Mouse (Mus musculus) thymus, adult 2 months (tissue): ENCODE measurements around the gene Rnf220. TPM values are rescaled to one million over a fixed set of nuclear protein-coding genes. Genes with fewer than 3 reads are reported as not detected.

Experiments used
- DNase-seq: peaks from one replicate; pipeline ENCODE4 v3.0.0; 2021
- H3K27ac ChIP-seq: fragments of 200-500 bp; 2 replicates; pipeline ENCODE4 v1.5.1; 2012; ENCODE audit warnings: low read length, control low read depth; ENCODE audit not compliant: control insufficient read depth, insufficient read depth
- H3K27me3 ChIP-seq: fragments of 200-500 bp; 2 replicates; pipeline ENCODE4 v1.6.1; 2012; ENCODE audit warnings: mild to moderate bottlenecking, low read length, moderate library complexity, mixed read lengths; ENCODE audit not compliant: control insufficient read depth, insufficient read depth
- H3K36me3 ChIP-seq: fragments of 200-500 bp; 2 replicates; pipeline ENCODE4 v1.6.1; 2012; ENCODE audit warnings: mild to moderate bottlenecking, low read length, moderate library complexity; ENCODE audit not compliant: control insufficient read depth, insufficient read depth
- H3K4me1 ChIP-seq: fragments of 200-500 bp; replicated peaks from 2 replicates; pipeline ENCODE4 v1.6.1; 2012; ENCODE audit warnings: low read length; ENCODE audit not compliant: control insufficient read depth, insufficient read depth
- H3K4me3 ChIP-seq: fragments of 200-500 bp; 2 replicates; pipeline ENCODE4 v1.5.1; 2012; ENCODE audit warnings: mild to moderate bottlenecking, low read length, control low read depth, moderate library complexity; ENCODE audit not compliant: control insufficient read depth, insufficient read depth
- CTCF ChIP-seq: fragments of 200-500 bp; IDR thresholded peaks from 2 replicates; pipeline ENCODE4 v1.5.1; 2012; ENCODE audit warnings: mild to moderate bottlenecking, control low read depth, low read length, moderate library complexity, borderline replicate concordance; ENCODE audit not compliant: control insufficient read depth, poor library complexity, insufficient read depth; ENCODE audit errors: extremely low read depth
- POLR2A ChIP-seq: fragments of 200-500 bp; IDR thresholded peaks from 2 replicates; pipeline ENCODE4 v1.6.1; 2012; ENCODE audit warnings: mild to moderate bottlenecking, low read length, control low read depth, moderate library complexity; ENCODE audit not compliant: control insufficient read depth, poor library complexity, insufficient read depth; ENCODE audit errors: extremely low read depth
- WGBS: fragments of 180-500 bp; shearing (Covaris S2); methylation state at CpG from one replicate; pipeline ENCODE4 v1.1.7; 2018; 5-methylcytosine and 5-hydroxymethylcytosine counted together
- polyA plus RNA-seq: library from polyadenylated mRNA; depleted of rRNA; stranded (reverse); fragments of >200 nt; gene quantifications from 2 replicates; pipeline ENCODE4 v1.2.3, GENCODE M21; 2012

Rnf220 gene
- polyA plus RNA-seq, 1 experiment = 178 TPM

DNA sequence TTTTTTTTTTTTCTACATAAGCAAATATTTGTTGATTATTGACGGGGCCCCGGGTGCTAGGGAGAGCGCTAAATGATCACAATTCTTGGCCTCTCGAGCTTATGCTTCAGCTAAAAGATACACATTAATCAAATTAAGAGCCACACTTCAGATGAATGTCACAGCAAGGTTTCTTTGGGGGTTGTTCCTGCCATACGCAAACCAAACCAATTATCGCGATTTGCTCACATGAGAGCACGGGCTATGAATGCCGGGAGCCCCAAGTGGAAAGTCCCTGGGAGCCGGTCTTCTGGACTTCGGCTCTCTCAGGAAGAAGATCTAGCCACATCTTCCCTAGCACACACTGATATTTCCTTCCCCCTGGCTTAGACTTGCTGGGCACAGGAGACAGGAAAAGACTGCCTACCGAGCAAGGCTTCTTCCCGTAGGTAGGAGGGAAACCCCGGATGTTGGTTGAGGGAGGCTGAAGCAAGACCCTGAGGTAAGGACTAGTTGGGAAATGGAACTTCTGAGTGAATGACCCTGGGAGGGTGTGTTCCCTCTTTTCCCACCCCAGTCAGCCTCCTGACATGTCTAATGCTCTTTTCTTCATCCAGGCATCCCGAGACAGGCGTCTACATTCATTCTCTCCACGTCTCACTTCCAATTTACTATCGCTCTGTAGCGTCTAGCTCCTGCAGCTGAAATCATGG is 51.2 kb downstream of the Rnf220 start:
- 91% methylated on average over 19 of the region's 19 CpGs for WGBS
- no peak overlapping the region for H3K4me3 ChIP-seq
- TF ChIP-seq POLR2A = no peak
- TF ChIP-seq CTCF = no peak

DNA sequence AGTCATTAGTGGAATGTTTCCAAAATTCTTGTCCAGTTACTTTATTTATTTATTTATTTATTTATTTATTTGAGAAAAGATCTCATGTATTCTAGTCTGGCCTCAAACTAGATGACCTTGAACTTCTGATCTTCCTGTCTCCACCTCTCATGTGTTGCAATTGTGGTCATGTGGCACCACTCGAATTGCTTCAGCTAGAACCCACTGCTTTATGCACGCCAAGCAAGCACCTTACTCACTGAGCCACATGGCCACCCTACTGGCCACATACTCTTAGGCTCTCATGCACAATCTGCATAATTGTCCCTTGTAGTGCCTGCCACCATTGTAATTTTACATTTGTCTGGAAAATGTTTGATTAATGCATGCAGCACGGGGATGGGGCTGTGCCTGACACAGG is 57.9 kb downstream of the Rnf220 start:
- TF ChIP-seq CTCF = no peak
- TF ChIP-seq POLR2A = no peak
- Histone ChIP-seq H3K27ac (no peak overlapping the region), H3K4me1 (no peaks in the 10 kb centered on the region), H3K27me3 (no peaks in the 10 kb centered on the region), H3K4me3 (no peak overlapping the region), H3K36me3 (no peaks in the 10 kb centered on the region)
- 82% methylated on average over 3 of the region's 3 CpGs for WGBS
- DNase-seq = no peak

More for the DNA sequence above, 51.2 kb downstream of the Rnf220 start:
- Histone ChIP-seq H3K27me3 (no peaks in the 10 kb centered on the region), H3K36me3 (no peaks in the 10 kb centered on the region), H3K27ac (no peak overlapping the region), H3K4me1 (peaks cover 18% of the 10 kb centered on the region)
- DNase-seq = no peak

DNA sequence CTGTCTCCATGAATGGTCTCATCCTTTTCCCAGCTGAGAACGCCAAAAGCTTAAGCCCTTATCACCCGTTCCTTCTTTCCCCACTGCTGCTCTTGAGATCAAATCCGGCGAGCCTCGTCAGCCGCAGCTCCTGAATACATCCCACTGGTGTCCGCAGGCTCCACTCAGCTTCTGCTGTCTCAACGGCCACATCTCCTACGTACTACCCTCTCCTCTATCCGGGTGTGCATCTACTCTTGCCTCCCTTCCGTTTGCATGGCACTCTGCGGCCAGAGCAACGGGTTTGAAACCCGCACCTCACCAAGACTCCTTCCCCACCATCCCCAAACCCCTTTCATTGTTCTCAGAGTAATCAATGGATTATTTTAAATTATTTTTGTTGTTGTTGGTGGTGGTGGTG is 58.8 kb downstream of the Rnf220 start:
- H3K27me3 ChIP-seq = no peaks in the 10 kb centered on the region
- H3K27ac ChIP-seq = no peak overlapping the region
- WGBS = 96% methylated on average over 14 of the region's 14 CpGs
- no peaks in the 10 kb centered on the region for H3K4me1 ChIP-seq
- no peaks in the 10 kb centered on the region for H3K36me3 ChIP-seq
- H3K4me3 ChIP-seq = no peak overlapping the region
- DNase-seq = no peak
- TF ChIP-seq POLR2A (no peak), CTCF (no peak)

DNA sequence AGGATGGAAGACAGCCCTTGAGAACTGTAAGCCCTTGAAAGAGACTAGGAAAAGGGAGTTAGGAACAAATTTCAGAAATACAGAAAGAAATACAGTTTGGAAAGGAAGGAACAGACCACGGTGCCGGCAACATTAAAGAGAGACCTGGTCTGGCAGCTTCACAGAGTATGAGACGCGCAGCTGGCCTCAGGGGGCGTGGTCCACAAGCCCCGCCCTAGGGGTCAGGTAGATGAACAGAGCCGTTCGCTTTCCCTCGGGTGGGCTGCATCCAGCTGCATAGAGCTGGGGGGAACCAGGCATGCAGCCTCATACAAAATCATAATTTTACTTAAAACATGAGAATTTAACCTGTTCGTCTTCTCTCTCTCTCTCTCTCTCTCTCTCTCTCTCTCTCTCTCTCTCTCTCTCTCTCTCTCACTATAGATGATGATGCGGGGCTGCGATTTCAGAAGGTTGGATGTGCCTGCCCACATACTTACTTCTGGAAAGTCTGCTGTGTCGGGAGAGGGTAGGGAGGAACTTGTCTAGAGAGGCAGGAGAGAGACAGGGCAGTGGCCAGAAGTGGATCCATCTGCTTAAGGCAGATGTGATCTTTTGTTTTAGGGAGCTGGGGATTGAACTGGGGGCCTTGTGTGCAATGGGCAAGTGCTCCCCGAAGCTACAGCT is 59.7 kb downstream of the Rnf220 start:
- DNase-seq = no peak
- no peaks in the 10 kb centered on the region for H3K4me1 ChIP-seq
- TF ChIP-seq POLR2A (no peak), CTCF (no peak)
- H3K27me3 ChIP-seq = no peaks in the 10 kb centered on the region
- no peak overlapping the region for H3K27ac ChIP-seq
- no peak overlapping the region for H3K4me3 ChIP-seq
- no peaks in the 10 kb centered on the region for H3K36me3 ChIP-seq
- WGBS = 55% methylated on average over 14 of the region's 14 CpGs

DNA sequence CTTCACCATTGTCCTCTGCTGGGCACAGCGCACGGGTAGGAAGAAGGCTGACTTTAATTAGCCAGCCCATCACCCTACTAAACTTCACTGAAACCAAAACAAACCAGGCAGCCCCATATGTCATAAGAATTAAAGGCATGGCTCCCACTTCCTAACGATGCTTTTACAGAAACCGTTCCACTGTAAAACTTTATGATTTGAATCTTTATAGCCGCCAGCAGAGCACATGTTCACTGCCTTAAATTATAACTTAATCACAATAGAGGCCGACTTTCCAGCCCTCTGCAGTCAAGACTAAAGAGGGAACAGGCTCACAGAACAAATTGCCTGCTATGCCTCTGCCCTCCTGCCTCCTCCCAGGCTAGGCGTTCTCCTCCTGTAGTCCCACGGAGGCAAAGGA is 62.5 kb downstream of the Rnf220 start:
- no peak for TF ChIP-seq CTCF
- no peak for TF ChIP-seq POLR2A
- Histone ChIP-seq H3K4me3 (no peak overlapping the region), H3K27ac (no peak overlapping the region)

DNA sequence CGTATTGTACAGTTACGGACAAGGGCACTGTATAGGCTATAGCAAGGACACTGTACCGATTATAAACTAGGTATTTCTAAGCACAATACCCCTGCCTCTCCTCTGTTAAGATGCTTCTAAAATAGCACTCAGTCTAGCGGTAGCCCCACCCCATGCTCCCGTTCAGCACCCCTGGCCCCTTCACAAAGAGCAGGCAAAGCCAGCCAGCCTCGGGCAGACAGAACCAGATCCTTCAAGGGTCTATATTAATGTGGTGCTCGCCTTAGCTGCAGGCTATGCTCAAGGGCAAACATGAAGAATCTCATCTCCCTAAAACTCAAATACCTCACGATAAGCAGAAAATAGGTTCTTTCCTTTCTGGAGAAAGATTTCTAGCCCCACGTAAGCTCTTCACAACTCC is 67.2 kb downstream of the Rnf220 start:
- H3K36me3 ChIP-seq = no peaks in the 10 kb centered on the region
- WGBS = 91% methylated on average over 9 of the region's 9 CpGs
- DNase-seq = no peak
- no peaks in the 10 kb centered on the region for H3K4me1 ChIP-seq
- H3K27ac ChIP-seq = no peak overlapping the region
- TF ChIP-seq CTCF (no peak), POLR2A (no peak)
- H3K4me3 ChIP-seq = no peak overlapping the region
- no peaks in the 10 kb centered on the region for H3K27me3 ChIP-seq

More for the DNA sequence above, 62.5 kb downstream of the Rnf220 start:
- H3K27me3 ChIP-seq = no peaks in the 10 kb centered on the region
- WGBS = 93% methylated on average over 8 of the region's 8 CpGs
- H3K4me1 ChIP-seq = no peaks in the 10 kb centered on the region
- DNase-seq = no peak
- H3K36me3 ChIP-seq = no peaks in the 10 kb centered on the region

DNA sequence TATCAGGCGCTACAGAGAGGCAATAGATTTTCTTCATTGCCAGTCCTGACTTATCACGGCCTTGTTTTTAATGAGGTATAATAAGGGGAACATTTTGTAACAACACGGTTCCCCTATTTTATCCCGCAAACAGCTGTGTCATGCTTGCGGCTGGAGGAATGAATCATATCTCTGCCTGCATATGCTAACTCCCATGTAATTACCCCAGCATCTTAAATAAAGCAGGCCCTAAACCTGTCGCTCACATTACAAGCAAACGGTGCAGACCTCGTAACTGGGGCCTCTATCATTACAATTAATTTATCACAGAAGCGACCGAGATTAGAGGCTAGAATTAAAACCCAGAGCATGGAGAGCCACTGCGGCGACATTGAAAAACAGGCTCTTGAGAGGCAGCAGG is 69.3 kb downstream of the Rnf220 start:
- Histone ChIP-seq H3K27me3 (no peaks in the 10 kb centered on the region), H3K4me3 (no peak overlapping the region), H3K36me3 (no peaks in the 10 kb centered on the region), H3K4me1 (no peaks in the 10 kb centered on the region), H3K27ac (no peak overlapping the region)
- no peak for DNase-seq
- TF ChIP-seq POLR2A (no peak), CTCF (no peak)
- WGBS = 35% methylated on average over 12 of the region's 12 CpGs
